Mouse (Mus musculus) hindbrain, embryonic 16.5 days (tissue): ENCODE results near the gene Cdpf1. TPM values are rescaled to one million over a fixed set of nuclear protein-coding genes. Genes with fewer than 3 reads are reported as not detected.
A peak's percentile ranks its signal among the peaks of the same experiment; 100 is the strongest.

Experiments used
- ATAC-seq: fragments of 200-750 bp; cut with Nextera tagmentation; 2 replicates; pipeline ENCODE4 v1.8.0; 2017; ENCODE audit warnings: moderate TSS enrichment, moderate library complexity
- H3K27ac ChIP-seq: fragments of 300-500 bp; sonication (generic); 2 replicates; pipeline ENCODE4 v1.5.1; 2014; ENCODE audit warnings: low read depth, mild to moderate bottlenecking, control low read depth, low read length, moderate library complexity
- H3K27me3 ChIP-seq: fragments of 300-500 bp; sonication (generic); replicated peaks from 2 replicates; pipeline ENCODE4 v1.6.1; 2014; ENCODE audit warnings: low read length; ENCODE audit not compliant: control insufficient read depth, insufficient read depth
- H3K36me3 ChIP-seq: fragments of 300-500 bp; sonication (generic); 2 replicates; pipeline ENCODE4 v1.6.1; 2014; ENCODE audit warnings: mild to moderate bottlenecking, low read length, moderate library complexity, mixed read lengths; ENCODE audit not compliant: control insufficient read depth, insufficient read depth
- H3K4me1 ChIP-seq: fragments of 300-500 bp; sonication (generic); 2 replicates; pipeline ENCODE4 v1.6.1; 2014; ENCODE audit warnings: low read depth, low read length; ENCODE audit not compliant: control insufficient read depth, insufficient read depth
- H3K4me2 ChIP-seq: fragments of 300-500 bp; sonication (generic); 2 replicates; pipeline ENCODE4 v1.6.1; 2014; ENCODE audit warnings: mild to moderate bottlenecking, low read length, control low read depth, moderate library complexity
- H3K4me3 ChIP-seq: fragments of 300-500 bp; sonication (generic); 2 replicates; pipeline ENCODE4 v1.5.1; 2014; ENCODE audit warnings: mild to moderate bottlenecking, low read length, control low read depth, moderate library complexity
- H3K9ac ChIP-seq: fragments of 300-500 bp; sonication (generic); 2 replicates; pipeline ENCODE4 v1.6.1; 2014; ENCODE audit warnings: low read depth, mild to moderate bottlenecking, control low read depth, low read length, moderate library complexity
- H3K9me3 ChIP-seq: fragments of 300-500 bp; sonication (generic); 2 replicates; pipeline ENCODE4 v1.6.1; 2014; ENCODE audit warnings: mild to moderate bottlenecking, low read length, moderate library complexity; ENCODE audit not compliant: control insufficient read depth
- WGBS: fragments of 180-500 bp; shearing (Covaris S2); extraction: QIAGEN DNeasy Blood & Tissue Kit; methylation state at CpG from one replicate; pipeline ENCODE4 v1.1.7; 2014; 5-methylcytosine and 5-hydroxymethylcytosine counted together
- polyA plus RNA-seq: library from polyadenylated mRNA; unstranded; fragments of >200 nt; fragmentation: Nextera tagmentation; extraction: Ambion mirVana; gene quantifications from 2 replicates; pipeline ENCODE4 v1.2.1, GENCODE M21; 2015

Cdpf1 gene
- polyA plus RNA-seq, 1 experiment from 2014 or later = 24.9 TPM

GRCm38 (mm10) chr15:85810806-85811521, 533 bp downstream of the Cdpf1 start:
- Histone ChIP-seq H3K27me3 (no peaks in the 10 kb centered on the region), H3K4me2 (peak overlapping the region; percentile 72), H3K9ac (peak overlapping the region; percentile 93), H3K4me1 (peaks cover 12% of the 10 kb centered on the region), H3K36me3 (no peaks in the 10 kb centered on the region), H3K27ac (peak overlapping the region; percentile 94), H3K4me3 (peak overlapping the region; percentile 82), H3K9me3 (no peaks in the 10 kb centered on the region)
- 3% methylated on average over 36 of the region's 36 CpGs for WGBS
- ATAC-seq = peak; percentile 94

DNA sequence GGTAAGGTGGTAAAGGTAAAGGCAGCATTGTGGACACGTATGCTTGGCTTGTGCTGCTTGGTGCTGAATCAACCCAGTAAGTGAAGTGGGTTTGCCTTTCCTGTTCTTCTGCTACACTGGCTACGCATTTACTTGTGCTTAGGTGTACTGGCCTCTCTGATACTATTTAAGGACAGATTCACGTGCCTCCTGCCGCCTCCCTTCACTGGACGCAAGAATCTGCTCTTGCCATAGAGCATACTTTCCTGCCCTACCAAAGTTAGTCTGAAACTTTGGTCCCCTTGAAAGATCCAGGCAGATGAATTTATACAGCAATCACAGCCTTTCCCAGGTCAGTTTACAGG, 1.1 kb downstream of the Cdpf1 start:
- no peaks in the 10 kb centered on the region for H3K36me3 ChIP-seq
- no peak overlapping the region; the same call in 1 of the 2 replicates for H3K27ac ChIP-seq
- peak overlapping the region; percentile 93 for H3K9ac ChIP-seq
- no peaks in the 10 kb centered on the region for H3K27me3 ChIP-seq
- H3K4me2 ChIP-seq = peak overlapping the region; percentile 72
- H3K9me3 ChIP-seq = no peaks in the 10 kb centered on the region
- ATAC-seq = no peak
- 79% methylated on average over 5 of the region's 5 CpGs for WGBS
- peak overlapping the region; percentile 82 for H3K4me3 ChIP-seq
- peaks cover 12% of the 10 kb centered on the region for H3K4me1 ChIP-seq

GRCm38 (mm10) chr15:85809091-85809490, 2.4 kb downstream of the Cdpf1 start:
- 90% methylated on average over 12 of the region's 12 CpGs for WGBS
- no peak for ATAC-seq
- Histone ChIP-seq H3K27ac (no peak overlapping the region), H3K9me3 (no peaks in the 10 kb centered on the region), H3K4me2 (no peak overlapping the region), H3K4me1 (peaks cover 12% of the 10 kb centered on the region), H3K27me3 (no peaks in the 10 kb centered on the region), H3K9ac (no peak overlapping the region), H3K4me3 (no peak overlapping the region), H3K36me3 (no peaks in the 10 kb centered on the region)

DNA sequence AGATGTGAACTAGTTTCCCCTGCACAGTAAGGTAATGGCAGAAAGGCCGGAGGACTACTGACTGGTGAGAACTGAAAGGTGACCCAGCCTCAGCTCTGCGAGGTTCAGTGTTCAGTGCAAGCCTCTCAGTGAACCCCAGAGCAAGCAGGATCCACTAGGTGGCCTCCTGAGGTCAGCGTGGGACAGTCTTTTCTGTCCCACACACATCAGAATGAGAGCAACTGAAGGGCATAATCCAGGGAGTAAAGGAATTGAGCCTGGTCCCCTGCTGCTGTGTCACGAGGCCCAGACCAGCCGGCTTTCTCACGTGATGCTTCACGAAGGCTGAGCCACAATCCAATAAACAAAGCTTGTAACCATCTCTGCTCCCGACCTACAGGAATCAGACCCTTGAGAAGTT, 3.1 kb downstream of the Cdpf1 start:
- Histone ChIP-seq H3K9me3 (no peaks in the 10 kb centered on the region), H3K4me1 (peaks cover 12% of the 10 kb centered on the region), H3K9ac (no peak overlapping the region), H3K36me3 (no peaks in the 10 kb centered on the region), H3K4me3 (no peak overlapping the region), H3K27me3 (no peaks in the 10 kb centered on the region), H3K4me2 (no peak overlapping the region), H3K27ac (no peak overlapping the region)
- ATAC-seq = no peak
- WGBS = 59% methylated on average over 8 of the region's 8 CpGs

DNA sequence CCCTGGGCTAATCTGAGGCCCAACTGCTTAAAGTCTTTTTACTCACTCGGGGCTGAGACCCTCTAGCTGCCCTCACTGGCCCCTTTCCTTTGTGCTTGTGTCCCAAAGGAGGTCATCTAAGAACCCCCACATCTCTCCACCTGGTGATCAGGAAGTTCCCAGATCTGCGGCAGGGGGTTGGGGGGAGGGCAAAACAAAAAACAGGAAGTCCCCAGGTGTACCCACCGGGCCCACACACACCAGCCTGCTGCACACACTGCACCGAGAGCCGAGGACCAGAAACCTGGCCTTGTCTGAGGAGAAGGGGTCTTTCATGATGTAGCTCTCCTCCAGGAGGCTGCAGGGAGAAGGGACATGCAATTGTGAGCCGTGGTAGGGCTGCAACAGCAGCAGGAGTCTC, 3.5 kb downstream of the Cdpf1 start:
- no peak overlapping the region for H3K4me3 ChIP-seq
- no peaks in the 10 kb centered on the region for H3K36me3 ChIP-seq
- peaks cover 12% of the 10 kb centered on the region for H3K4me1 ChIP-seq
- no peak for ATAC-seq
- no peaks in the 10 kb centered on the region for H3K9me3 ChIP-seq
- no peak overlapping the region for H3K9ac ChIP-seq
- 81% methylated on average over 6 of the region's 6 CpGs for WGBS
- no peak overlapping the region for H3K4me2 ChIP-seq
- no peak overlapping the region for H3K27ac ChIP-seq
- no peaks in the 10 kb centered on the region for H3K27me3 ChIP-seq

DNA sequence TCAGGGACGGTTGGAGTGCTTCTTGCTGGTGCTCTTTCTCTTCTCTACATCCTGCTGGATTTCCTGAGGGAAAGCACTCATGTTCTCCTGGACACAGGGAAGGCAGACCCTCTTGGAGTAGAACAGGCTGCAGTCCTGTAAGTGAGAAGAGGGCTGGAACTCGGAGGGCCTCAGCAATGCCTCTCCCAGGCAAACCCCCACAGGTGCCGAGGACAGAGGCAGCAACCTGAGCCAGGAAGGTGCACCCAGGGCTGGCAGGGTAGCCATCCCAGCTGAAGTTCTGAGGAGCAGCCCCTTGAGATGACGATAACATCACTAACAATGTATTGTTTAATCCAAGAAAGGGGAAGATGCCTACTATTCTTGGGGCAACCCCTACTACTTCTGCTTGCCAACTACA, 4.1 kb downstream of the Cdpf1 start:
- Histone ChIP-seq H3K9ac (no peak overlapping the region), H3K9me3 (no peaks in the 10 kb centered on the region), H3K27me3 (no peaks in the 10 kb centered on the region), H3K36me3 (no peaks in the 10 kb centered on the region), H3K4me1 (peaks cover 11% of the 10 kb centered on the region), H3K4me2 (no peak overlapping the region), H3K4me3 (no peak overlapping the region), H3K27ac (no peak overlapping the region)
- no peak for ATAC-seq
- WGBS = 81% methylated on average over 4 of the region's 4 CpGs

- H3K4me2 ChIP-seq = no peak overlapping the region
- ATAC-seq = no peak
- no peak overlapping the region for H3K27ac ChIP-seq
- no peak overlapping the region for H3K9ac ChIP-seq
- WGBS = 87% methylated on average over 4 of the region's 4 CpGs
- H3K36me3 ChIP-seq = no peaks in the 10 kb centered on the region
- no peaks in the 10 kb centered on the region for H3K9me3 ChIP-seq
- H3K27me3 ChIP-seq = no peaks in the 10 kb centered on the region
- peaks cover 9% of the 10 kb centered on the region for H3K4me1 ChIP-seq
- H3K4me3 ChIP-seq = no peak overlapping the region
These were observed 4.6 kb downstream of the Cdpf1 start for GRCm38 (mm10) chr15:85806886-85807285.

DNA sequence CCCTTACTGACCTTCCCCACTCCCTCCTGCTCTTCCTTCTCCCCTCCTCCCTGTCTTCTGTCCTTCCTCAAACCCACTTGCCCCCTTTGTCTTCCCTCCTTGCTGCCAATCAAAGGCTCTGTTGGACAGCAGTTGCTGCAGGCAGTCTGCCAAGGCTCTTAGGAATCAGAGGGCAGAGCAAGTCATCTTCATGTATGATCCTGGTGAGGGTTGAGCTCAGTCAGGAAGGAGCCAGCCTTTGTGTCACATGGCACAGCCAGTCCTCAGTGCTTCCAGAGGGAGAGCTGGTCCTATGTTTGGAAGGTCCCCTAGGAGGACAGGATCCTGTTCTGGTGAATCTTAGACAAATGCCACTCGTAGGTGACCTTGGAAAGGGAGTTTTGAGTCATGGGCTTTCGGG, 8.6 kb downstream of the Cdpf1 start:
- Histone ChIP-seq H3K4me2 (no peak overlapping the region), H3K9ac (no peak overlapping the region), H3K9me3 (no peaks in the 10 kb centered on the region), H3K27ac (no peak overlapping the region), H3K36me3 (no peaks in the 10 kb centered on the region), H3K27me3 (no peaks in the 10 kb centered on the region), H3K4me3 (no peak overlapping the region), H3K4me1 (no peaks in the 10 kb centered on the region)
- no peak for ATAC-seq
- WGBS = 86% methylated on average over 2 of the region's 2 CpGs

DNA sequence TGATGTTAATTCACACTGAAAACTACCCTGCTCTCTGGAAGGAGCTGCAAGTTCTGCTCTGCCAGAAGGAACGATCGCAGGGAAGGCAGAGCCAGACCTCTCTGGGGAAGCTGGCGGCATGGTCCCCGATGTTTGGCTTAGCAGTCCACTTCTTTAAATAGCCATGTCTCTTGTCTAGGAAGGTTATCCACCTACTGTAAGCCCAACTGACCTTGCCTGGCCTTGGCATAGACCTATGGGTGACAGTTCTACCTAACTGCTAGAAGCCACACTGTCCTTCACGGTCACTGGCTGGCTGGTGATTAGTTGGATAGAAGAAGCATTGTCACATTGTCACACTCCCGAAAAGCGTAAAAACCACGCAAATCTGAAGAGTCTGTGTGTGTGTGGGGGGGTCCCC, 12.8 kb downstream of the Cdpf1 start:
- no peaks in the 10 kb centered on the region for H3K9me3 ChIP-seq

More for the DNA sequence above, 12.8 kb downstream of the Cdpf1 start:
- no peak overlapping the region for H3K4me2 ChIP-seq
- no peak overlapping the region for H3K27ac ChIP-seq
- no peak overlapping the region for H3K9ac ChIP-seq
- WGBS = 88% methylated on average over 8 of the region's 8 CpGs
- H3K36me3 ChIP-seq = no peaks in the 10 kb centered on the region
- H3K27me3 ChIP-seq = no peaks in the 10 kb centered on the region
- no peak for ATAC-seq
- no peaks in the 10 kb centered on the region for H3K4me1 ChIP-seq
- H3K4me3 ChIP-seq = no peak overlapping the region
